Mouse (Mus musculus): ENCODE measurements around the gene Acsl5. TPM values are rescaled to one million over a fixed set of nuclear protein-coding genes. Genes with fewer than 3 reads are reported as not detected.

Acsl5 gene
- polyA plus RNA-seq, 1 experiment = not detected

GRCm38 (mm10) chr19:55340521-55340920 lies 88.8 kb downstream of the Acsl5 start:
- TF ChIP-seq CTCF (IDR thresholded peaks at IDR 0.05; ENCODE audit: insufficient read depth, low read depth, low read length) (no peak), POLR2A (IDR thresholded peaks at IDR 0.05; ENCODE audit: insufficient read depth, low read depth, low read length) (no peak)
- no peak overlapping the region for H3K4me3 ChIP-seq (ENCODE audit: insufficient read depth, low read depth, low read length)
- no peak overlapping the region for H3K27ac ChIP-seq (ENCODE audit: insufficient read depth, low read depth, low read length)
- WGBS = 86% methylated on average over 6 of the region's 6 CpGs
- no peaks in the 10 kb centered on the region for H3K4me1 ChIP-seq (ENCODE audit: control insufficient read depth, insufficient read depth, low read length)

- WGBS = 77% methylated on average over 3 of the region's 3 CpGs
- no peaks in the 10 kb centered on the region for H3K4me1 ChIP-seq (ENCODE audit: control insufficient read depth, insufficient read depth, low read length)
- no peak for TF ChIP-seq POLR2A (IDR thresholded peaks at IDR 0.05; ENCODE audit: insufficient read depth, low read depth, low read length)
- no peak for TF ChIP-seq CTCF (IDR thresholded peaks at IDR 0.05; ENCODE audit: insufficient read depth, low read depth, low read length)
- H3K4me3 ChIP-seq (ENCODE audit: insufficient read depth, low read depth, low read length) = no peak overlapping the region
- no peak overlapping the region for H3K27ac ChIP-seq (ENCODE audit: insufficient read depth, low read depth, low read length)
These were observed 89.6 kb downstream of the Acsl5 start for GRCm38 (mm10) chr19:55341377-55341776.

GRCm38 (mm10) chr19:55342423-55342822 lies 90.7 kb downstream of the Acsl5 start:
- Histone ChIP-seq H3K4me1 (ENCODE audit: control insufficient read depth, insufficient read depth, low read length) (no peaks in the 10 kb centered on the region), H3K27ac (ENCODE audit: insufficient read depth, low read depth, low read length) (no peak overlapping the region), H3K4me3 (ENCODE audit: insufficient read depth, low read depth, low read length) (no peak overlapping the region)
- WGBS = 93% methylated on average over 7 of the region's 7 CpGs
- TF ChIP-seq POLR2A (IDR thresholded peaks at IDR 0.05; ENCODE audit: insufficient read depth, low read depth, low read length) = no peak
- no peak for TF ChIP-seq CTCF (IDR thresholded peaks at IDR 0.05; ENCODE audit: insufficient read depth, low read depth, low read length)

GRCm38 (mm10) chr19:55343274-55343673 lies 91.5 kb downstream of the Acsl5 start:
- H3K4me3 ChIP-seq (ENCODE audit: insufficient read depth, low read depth, low read length) = no peak overlapping the region
- H3K27ac ChIP-seq (ENCODE audit: insufficient read depth, low read depth, low read length) = no peak overlapping the region
- H3K4me1 ChIP-seq (ENCODE audit: control insufficient read depth, insufficient read depth, low read length) = no peaks in the 10 kb centered on the region
- TF ChIP-seq POLR2A (IDR thresholded peaks at IDR 0.05; ENCODE audit: insufficient read depth, low read depth, low read length) (no peak), CTCF (IDR thresholded peaks at IDR 0.05; ENCODE audit: insufficient read depth, low read depth, low read length) (no peak)
- 67% methylated on average over 9 of the region's 9 CpGs for WGBS

Other genes starting within 250 kb of the Acsl5 start
- gene Gpam, start 124.7 kb upstream of the Acsl5 start, polyA plus RNA-seq (2012; ENCODE audit: insufficient read depth, insufficient read length, low replicate concordance, missing spikeins) = not detected in 2 replicates
- gene Tectb, start 71.2 kb upstream of the Acsl5 start, polyA plus RNA-seq (2012; ENCODE audit: insufficient read depth, insufficient read length, low replicate concordance, missing spikeins) = not detected in 2 replicates
- not detected in 2 replicates for gene Gucy2g, start 10.7 kb upstream of the Acsl5 start, polyA plus RNA-seq (2012; ENCODE audit: insufficient read depth, insufficient read length, low replicate concordance, missing spikeins)
- 810 TPM in 1 of 2 replicates, not detected in the other for gene Zdhhc6, start 64.1 kb downstream of the Acsl5 start, polyA plus RNA-seq (2012; ENCODE audit: insufficient read depth, insufficient read length, low replicate concordance, missing spikeins)
- not detected in 2 replicates for gene Vti1a, start 64.4 kb downstream of the Acsl5 start, polyA plus RNA-seq (2012; ENCODE audit: insufficient read depth, insufficient read length, low replicate concordance, missing spikeins)